Mouse (Mus musculus) kidney, postnatal 0 days (tissue): ENCODE results near the gene Pcnx4. TPM values are rescaled to one million over a fixed set of nuclear protein-coding genes. Genes with fewer than 3 reads are reported as not detected.

Experiments used
- ATAC-seq: fragments of 200-750 bp; cut with Nextera tagmentation; replicated peaks from 2 replicates; pipeline ENCODE4 v1.8.0; 2017; ENCODE audit warnings: low read depth, moderate number of reproducible peaks, moderate TSS enrichment, moderate library complexity; ENCODE audit not compliant: low FRiP score
- DNase-seq: peaks from one replicate; pipeline ENCODE4 v3.0.0-alpha.2; 2016; ENCODE audit warnings: low spot score
- H3K27ac ChIP-seq: fragments of 300-500 bp; sonication (generic); 2 replicates; pipeline ENCODE4 v1.5.1; 2014; ENCODE audit warnings: mild to moderate bottlenecking
- H3K27me3 ChIP-seq: fragments of 300-500 bp; sonication (generic); 2 replicates; pipeline ENCODE4 v1.6.1; 2014; ENCODE audit warnings: low read length, mixed read lengths; ENCODE audit not compliant: insufficient read depth
- H3K36me3 ChIP-seq: fragments of 300-500 bp; sonication (generic); 2 replicates; pipeline ENCODE4 v1.6.1; 2014; ENCODE audit warnings: low read length, mixed read lengths; ENCODE audit not compliant: insufficient read depth
- H3K4me1 ChIP-seq: fragments of 300-500 bp; sonication (generic); replicated peaks from 2 replicates; pipeline ENCODE4 v1.6.1; 2014; ENCODE audit warnings: antibody characterized with exemption, low read length, mixed read lengths; ENCODE audit not compliant: insufficient read depth
- H3K4me2 ChIP-seq: fragments of 300-500 bp; sonication (generic); 2 replicates; pipeline ENCODE4 v1.6.1; 2014; ENCODE audit warnings: mild to moderate bottlenecking, low read length, moderate library complexity, mixed read lengths
- H3K4me3 ChIP-seq: fragments of 300-500 bp; sonication (generic); replicated peaks from 2 replicates; pipeline ENCODE4 v1.5.1; 2014; ENCODE audit warnings: low read depth, low read length
- H3K9ac ChIP-seq: fragments of 300-500 bp; sonication (generic); 2 replicates; pipeline ENCODE4 v1.6.1; 2014; ENCODE audit warnings: low read depth, low read length
- H3K9me3 ChIP-seq: fragments of 300-500 bp; sonication (generic); replicated peaks from 2 replicates; pipeline ENCODE4 v1.6.1; 2016; ENCODE audit warnings: low read length, inconsistent platforms, mixed read lengths
- CTCF ChIP-seq: IDR thresholded peaks from 2 replicates; pipeline ENCODE4 v1.5.1; 2016; ENCODE audit warnings: antibody characterized with exemption, low read depth, mild to moderate bottlenecking, moderate library complexity
- WGBS: fragments of 180-500 bp; shearing (Covaris S2); extraction: QIAGEN DNeasy Blood & Tissue Kit; methylation state at CpG from one replicate; pipeline ENCODE4 v1.1.7; 2014; 5-methylcytosine and 5-hydroxymethylcytosine counted together
- polyA plus RNA-seq: library from polyadenylated mRNA; unstranded; fragments of >200 nt; fragmentation: Nextera tagmentation; extraction: Ambion mirVana; gene quantifications from 2 replicates; pipeline ENCODE4 v1.2.1, GENCODE M21; 2015

The Pcnx4 gene
- polyA plus RNA-seq, 1 experiment from 2014 or later, result 5.8 TPM

DNA sequence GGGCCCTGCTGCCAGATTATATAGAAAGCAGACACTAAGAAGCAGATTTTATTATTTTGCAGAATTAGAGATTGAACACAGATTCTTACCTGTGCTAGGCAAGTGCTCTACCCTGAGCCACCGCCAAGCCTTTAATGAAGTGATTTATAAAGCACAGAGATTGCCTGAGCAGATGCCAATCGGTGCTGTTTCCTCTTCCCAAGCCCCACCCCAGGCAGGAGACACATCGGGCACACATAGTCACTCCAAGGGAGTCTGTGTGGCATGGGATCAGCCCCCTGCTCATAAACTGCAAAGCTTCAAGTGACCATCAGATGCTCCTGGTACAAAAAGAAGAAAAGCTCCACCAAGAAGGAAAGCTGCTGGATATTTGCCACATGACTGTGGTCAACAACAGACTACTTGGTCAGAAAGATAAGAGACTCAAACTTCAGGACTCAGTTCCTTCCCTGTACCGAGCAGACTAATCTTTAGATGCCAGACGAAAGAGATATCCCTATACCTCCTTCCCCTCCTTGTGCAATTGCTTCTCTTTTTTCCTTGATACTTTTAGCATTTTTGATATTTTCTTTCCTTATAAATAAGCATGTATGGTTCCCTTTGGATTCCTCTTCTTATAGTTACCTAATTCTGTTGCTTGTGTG lies 86.8 kb downstream of the Pcnx4 start:
- DNase-seq, result no peak
- H3K9ac ChIP-seq, result no peak overlapping the region
- H3K4me3 ChIP-seq, result no peak overlapping the region
- no peaks in the 10 kb centered on the region for H3K36me3 ChIP-seq
- ATAC-seq, result no peak
- no peak overlapping the region for H3K27ac ChIP-seq
- WGBS, result 75% methylated on average over 5 of the region's 5 CpGs
- H3K27me3 ChIP-seq, result no peaks in the 10 kb centered on the region
- H3K4me2 ChIP-seq, result no peak overlapping the region
- H3K4me1 ChIP-seq, result no peaks in the 10 kb centered on the region
- no peak for TF ChIP-seq CTCF
- H3K9me3 ChIP-seq, result no peaks in the 10 kb centered on the region

DNA sequence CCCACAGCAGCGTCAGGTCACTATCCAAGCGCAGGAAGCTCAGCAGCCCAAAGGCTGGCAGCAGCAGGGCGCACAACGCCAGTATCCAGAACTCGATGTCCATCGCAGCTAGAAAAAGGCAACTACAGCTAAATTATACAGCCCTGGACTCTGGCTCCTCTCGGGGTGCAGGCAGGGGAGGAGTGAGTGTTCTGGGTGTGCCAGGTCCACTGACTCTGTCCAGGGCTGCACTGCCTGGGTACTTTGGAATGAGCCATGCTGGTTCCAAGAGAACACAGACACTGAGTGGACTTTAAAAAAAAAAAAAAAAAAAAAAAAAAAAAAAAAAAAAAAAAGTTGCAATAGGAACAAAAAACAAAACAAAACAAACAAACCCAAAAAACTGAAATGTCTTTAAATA lies 92.6 kb downstream of the Pcnx4 start:
- WGBS, result 93% methylated on average over 7 of the region's 7 CpGs
- Histone ChIP-seq H3K36me3 (no peaks in the 10 kb centered on the region), H3K9ac (no peak overlapping the region), H3K27ac (no peak overlapping the region), H3K4me1 (no peaks in the 10 kb centered on the region), H3K27me3 (no peaks in the 10 kb centered on the region), H3K9me3 (no peaks in the 10 kb centered on the region), H3K4me3 (no peak overlapping the region), H3K4me2 (no peak overlapping the region)
- TF ChIP-seq CTCF, result no peak
- DNase-seq, result no peak
- ATAC-seq, result no peak

Other genes with a start within 250 kb of the Pcnx4 start
- 4.8 and 6.6 TPM in 2 replicates for gene Rtn1, start 127.3 kb upstream of the Pcnx4 start, polyA plus RNA-seq
- 0.20 and 0.22 TPM in 2 replicates for gene Lrrc9, start 94.5 kb upstream of the Pcnx4 start, polyA plus RNA-seq
- not detected in 2 replicates for gene Gm4756, start 113.3 kb downstream of the Pcnx4 start, polyA plus RNA-seq
- 12.8 and 14.0 TPM in 2 replicates for gene Dhrs7, start 128.5 kb downstream of the Pcnx4 start, polyA plus RNA-seq
- gene Ppm1a, start 221.1 kb downstream of the Pcnx4 start, polyA plus RNA-seq, result 52.6 and 53.5 TPM in 2 replicates